Mouse (Mus musculus) Patski (cell line): ENCODE results near the gene Dnah2. TPM values are rescaled to one million over a fixed set of nuclear protein-coding genes. Genes with fewer than 3 reads are reported as not detected.

Experiments used
- ATAC-seq: fragments of 100-300 bp; one replicate; pipeline ENCODE4 v1.8.0; 2021
- CTCF ChIA-PET: fragments of 350-600 bp; sonication (Branson Sonifier 250); formaldehyde crosslinking; loops from one replicate; lab custom pipeline; 2022; ENCODE audit warnings: inconsistent platforms; lab: Charles Lee
- POLR2A ChIA-PET: fragments of 350-600 bp; sonication (Branson Sonifier 250); formaldehyde crosslinking; loops from one replicate; lab custom pipeline; 2022; ENCODE audit warnings: antibody characterized with exemption, inconsistent platforms; lab: Charles Lee
- DNase-seq: peaks from one replicate; pipeline ENCODE4 v3.0.0-alpha.2; 2011; ENCODE audit warnings: low read depth, low spot score
- H3K27me3 ChIP-seq: fragments of 371-371 bp; one replicate; pipeline ENCODE4 v1.5.1; 2021
- CTCF ChIP-seq: fragments of 100-300 bp; IDR thresholded peaks from one replicate; pipeline ENCODE4 v1.5.1; 2021
- in situ Hi-C: fragments of 300-500 bp; cut with MboI; formaldehyde crosslinking; loops from 3 replicates; pipeline ENCODE4 v1.11.1; 2018; ENCODE audit warnings: low pct_unique_long_range_greater_than_20kb, mixed read lengths
- polyA plus RNA-seq: library from polyadenylated mRNA; unstranded; gene quantifications from one replicate; pipeline ENCODE4 v1.2.3, GENCODE M21; 2021

Dnah2 gene
- polyA plus RNA-seq, 1 experiment from 2014 or later = 1.4 TPM

DNA sequence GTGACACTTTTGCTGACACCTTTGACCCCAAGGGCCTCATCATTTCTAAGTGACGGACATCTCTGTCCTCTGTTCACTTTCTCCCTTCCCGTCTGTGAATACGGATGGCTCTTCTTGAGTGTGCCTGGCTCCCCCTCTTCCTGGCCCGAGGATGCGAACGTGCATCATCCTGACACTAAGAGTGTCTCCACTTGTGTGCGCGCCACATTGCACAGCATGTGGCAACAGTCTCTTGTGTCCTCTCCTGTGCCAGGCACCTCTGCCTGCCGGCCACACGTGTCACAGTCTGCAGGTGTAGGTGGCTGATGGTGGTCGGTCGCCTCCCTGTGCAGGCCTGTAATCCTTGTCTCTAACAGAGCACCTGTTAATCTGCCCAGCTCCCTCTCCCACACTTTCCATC lies 177.3 kb downstream of the Dnah2 start:
- ATAC-seq = no peak
- no peak for TF ChIP-seq CTCF

DNA sequence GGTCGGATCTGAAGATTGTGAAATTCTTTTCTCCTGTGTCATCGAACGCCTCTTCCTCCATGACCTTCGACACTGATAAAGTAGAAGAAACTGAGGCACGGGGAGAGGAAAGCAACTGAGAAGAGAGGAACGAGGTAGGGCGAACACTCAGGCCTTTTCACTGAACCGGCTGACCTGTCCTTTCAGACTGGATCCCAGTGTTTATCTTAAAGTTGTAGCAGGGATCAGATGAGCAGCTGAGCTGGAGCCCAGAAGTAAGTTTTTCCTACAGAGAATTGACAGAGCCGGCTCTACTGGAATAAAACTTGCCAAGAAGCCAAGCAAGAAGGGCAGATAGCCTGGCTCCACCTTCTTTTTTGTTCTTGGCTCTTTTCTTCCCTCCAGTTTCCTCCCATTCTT lies 178.1 kb downstream of the Dnah2 start:
- no peak for ATAC-seq
- no peaks in the 10 kb centered on the region for H3K27me3 ChIP-seq
- in situ Hi-C loops = no loop called here
- no peak for DNase-seq
- CTCF ChIA-PET = interaction anchor here (1.1 to 1.3 kb wide), 2 partner anchors 9 to 101 kb away, joined by 3 read pairs; no protein-coding TSS in a partner anchor
- no peak for TF ChIP-seq CTCF
- POLR2A ChIA-PET = interaction anchor here (0.6 to 1.1 kb wide), 4 partner anchors 9 to 1299 kb away, joined by 3 to 5 read pairs (median 3); no protein-coding TSS in a partner anchor

More for the DNA sequence above, 177.3 kb downstream of the Dnah2 start:
- POLR2A ChIA-PET = no interaction called here
- in situ Hi-C loops = no loop called here
- H3K27me3 ChIP-seq = no peaks in the 10 kb centered on the region
- CTCF ChIA-PET = interaction anchor here (1.4 kb wide), 1 partner anchor 11 kb away, joined by 3 read pairs; no protein-coding TSS in a partner anchor
- DNase-seq = no peak

Other genes with a start within 250 kb of the Dnah2 start
- 21.1 TPM for gene Cntrob, start 225.3 kb downstream of the Dnah2 start, polyA plus RNA-seq
- 84.6 TPM for gene Trappc1, start 225.1 kb downstream of the Dnah2 start, polyA plus RNA-seq
- gene Kcnab3, start 222.9 kb downstream of the Dnah2 start, polyA plus RNA-seq = 1.6 TPM
- 7.4 TPM for gene Rnf227, start 208.6 kb downstream of the Dnah2 start, polyA plus RNA-seq
- gene Chd3, start 179.7 kb downstream of the Dnah2 start, polyA plus RNA-seq = 295 TPM
- gene Naa38, start 153.6 kb downstream of the Dnah2 start, polyA plus RNA-seq = 128 TPM
- gene Cyb5d1, start 153.5 kb downstream of the Dnah2 start, polyA plus RNA-seq = 28.1 TPM
- gene Tmem88, start 150.9 kb downstream of the Dnah2 start, polyA plus RNA-seq = 0.18 TPM
- 26.6 TPM for gene Kdm6b, start 135.4 kb downstream of the Dnah2 start, polyA plus RNA-seq
- 0.27 TPM for gene Efnb3, start 11.1 kb upstream of the Dnah2 start, polyA plus RNA-seq
- gene Wrap53, start 31.1 kb upstream of the Dnah2 start, polyA plus RNA-seq = 11.4 TPM
- 92.8 TPM for gene Trp53, start 31.2 kb upstream of the Dnah2 start, polyA plus RNA-seq
- 0.80 TPM for gene Atp1b2, start 56.8 kb upstream of the Dnah2 start, polyA plus RNA-seq
- gene Shbg, start 68.8 kb upstream of the Dnah2 start, polyA plus RNA-seq = not detected
- gene Sat2, start 72.9 kb upstream of the Dnah2 start, polyA plus RNA-seq = 5.2 TPM
- 82.4 TPM for gene Fxr2, start 83.9 kb upstream of the Dnah2 start, polyA plus RNA-seq
- gene Sox15, start 106.2 kb upstream of the Dnah2 start, polyA plus RNA-seq = 0.15 TPM
- 84.1 TPM for gene Mpdu1, start 113.5 kb upstream of the Dnah2 start, polyA plus RNA-seq
- 4.4 TPM for gene Cd68, start 117.0 kb upstream of the Dnah2 start, polyA plus RNA-seq
- 592 TPM for gene Eif4a1, start 123.3 kb upstream of the Dnah2 start, polyA plus RNA-seq
- 116 TPM for gene Senp3, start 133.0 kb upstream of the Dnah2 start, polyA plus RNA-seq
- gene Tnfsf13, start 136.7 kb upstream of the Dnah2 start, polyA plus RNA-seq = 5.0 TPM
- gene Tnfsf12, start 146.7 kb upstream of the Dnah2 start, polyA plus RNA-seq = 26.6 TPM
- 7.2 TPM for gene Tnfsfm13, start 147.0 kb upstream of the Dnah2 start, polyA plus RNA-seq
- gene Polr2a, start 209.5 kb upstream of the Dnah2 start, polyA plus RNA-seq = 96.2 TPM
- 0.32 TPM for gene Slc35g3, start 212.9 kb upstream of the Dnah2 start, polyA plus RNA-seq
- 36.9 TPM for gene Zbtb4, start 216.8 kb upstream of the Dnah2 start, polyA plus RNA-seq
- 27.7 TPM for gene Chrnb1, start 246.8 kb upstream of the Dnah2 start, polyA plus RNA-seq